Mouse (Mus musculus) adrenal gland, postnatal 25 days (tissue): ENCODE results near the gene Fkbp5. TPM values are rescaled to one million over a fixed set of nuclear protein-coding genes. Genes with fewer than 3 reads are reported as not detected.
"Not testable (repeated sequence)": the region's sequence is repeated elsewhere in the genome, so short reads cannot be mapped to it uniquely, and the experiment has no call there.

Source experiments
- DNase-seq: peaks from one replicate; pipeline ENCODE4 v3.0.0; 2021; ENCODE audit warnings: mixed read lengths
- total RNA-seq: library from RNA; stranded (reverse); gene quantifications from 2 replicates; pipeline ENCODE4 v1.2.3, GENCODE M21; 2021

Fkbp5 gene
- total RNA-seq, 1 experiment from 2014 or later: 55.9 TPM

DNA sequence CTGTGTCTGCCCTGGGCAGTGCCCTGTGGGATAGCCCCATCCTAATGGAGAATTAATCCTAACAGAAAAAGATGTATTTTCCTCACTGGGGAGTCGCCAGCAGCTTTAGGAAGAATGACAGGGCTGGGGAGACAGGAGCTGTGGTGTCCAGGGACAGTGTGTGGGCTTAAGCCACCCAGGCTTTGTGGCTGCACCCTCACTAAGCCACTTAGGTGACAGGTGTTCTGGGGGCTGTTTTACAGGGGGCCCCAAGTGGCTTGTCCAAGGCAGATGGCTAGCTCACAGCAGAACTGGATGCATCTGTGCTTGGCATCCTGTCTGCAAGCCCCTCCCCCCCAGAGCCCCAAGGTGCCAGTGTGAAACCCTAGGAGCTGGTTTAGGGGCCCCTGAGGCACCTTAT, 145.4 kb downstream of the Fkbp5 start:
- DNase-seq: no peak

DNA sequence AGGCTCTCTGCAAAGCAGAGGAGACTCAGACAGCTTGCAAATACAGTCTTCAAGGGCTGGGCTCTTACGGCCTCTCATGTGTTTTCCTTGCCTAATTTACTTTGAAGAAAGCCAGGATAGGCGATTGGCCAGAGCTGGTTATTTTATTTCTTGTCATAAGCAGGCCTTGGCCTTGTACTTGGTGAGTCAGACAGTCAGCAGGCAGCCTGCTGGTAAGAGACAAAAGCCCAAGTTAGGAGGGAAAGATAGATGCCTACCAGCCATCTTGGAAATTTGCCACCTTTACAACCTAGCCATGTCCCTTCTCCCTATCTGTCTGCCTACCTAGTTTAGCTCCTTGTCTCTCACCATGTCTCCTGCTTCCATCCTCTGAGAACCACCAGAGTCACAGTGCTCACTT, 146.0 kb downstream of the Fkbp5 start:
- DNase-seq: no peak

DNA sequence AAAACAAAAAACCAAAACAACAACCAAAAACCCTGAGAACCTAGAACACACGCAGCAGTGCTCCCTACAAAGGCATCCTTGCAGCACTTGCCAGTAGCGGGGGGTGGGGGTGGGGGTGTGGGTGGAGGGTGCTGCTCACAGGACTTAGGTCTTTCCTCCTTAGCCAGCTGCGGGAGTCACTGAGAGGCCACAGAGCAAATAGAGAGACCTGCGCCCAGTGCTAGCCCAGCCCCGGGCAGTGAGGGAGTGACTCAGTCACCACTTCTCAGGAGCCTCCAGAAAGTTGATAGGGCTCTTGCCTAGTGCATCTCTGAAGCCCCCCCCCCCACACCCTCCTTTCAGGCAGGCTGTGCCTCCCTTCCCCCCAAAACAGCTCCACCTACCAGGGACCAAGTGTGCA, 148.3 kb downstream of the Fkbp5 start:
- DNase-seq: no peak

GRCm38 (mm10) chr17:28368449-28368848, 148.9 kb downstream of the Fkbp5 start:
- DNase-seq: peak; percentile 82

DNA sequence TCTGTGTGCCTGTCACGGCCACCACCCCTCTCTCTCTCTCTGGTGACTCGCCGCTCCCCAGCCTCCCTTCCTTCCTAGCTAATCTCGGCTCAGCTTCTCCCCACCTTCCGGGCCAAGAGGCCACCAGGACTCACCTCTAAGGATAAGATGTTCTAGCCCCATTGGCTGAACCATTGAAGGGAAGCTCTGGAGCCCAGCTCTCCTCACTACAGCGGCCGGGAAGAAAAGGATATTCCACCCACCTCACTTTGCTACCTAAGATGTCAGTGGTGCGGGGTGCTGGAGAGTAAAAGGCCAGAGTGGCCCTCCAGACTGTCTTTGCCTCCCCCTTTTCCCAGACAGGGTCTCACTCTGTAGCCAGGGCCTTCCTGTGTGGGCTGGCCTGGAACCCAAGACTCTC, 152.2 kb downstream of the Fkbp5 start, which contains the start of gene Tulp1:
TSS of gene Tulp1 (minus strand) at position 101 of the 400 bp plus-strand sequence.
- DNase-seq: no peak

GRCm38 (mm10) chr17:28363507-28363906, 153.8 kb downstream of the Fkbp5 start:
- no peak for DNase-seq

GRCm38 (mm10) chr17:28362653-28363292, 154.6 kb downstream of the Fkbp5 start:
- DNase-seq: no peak

DNA sequence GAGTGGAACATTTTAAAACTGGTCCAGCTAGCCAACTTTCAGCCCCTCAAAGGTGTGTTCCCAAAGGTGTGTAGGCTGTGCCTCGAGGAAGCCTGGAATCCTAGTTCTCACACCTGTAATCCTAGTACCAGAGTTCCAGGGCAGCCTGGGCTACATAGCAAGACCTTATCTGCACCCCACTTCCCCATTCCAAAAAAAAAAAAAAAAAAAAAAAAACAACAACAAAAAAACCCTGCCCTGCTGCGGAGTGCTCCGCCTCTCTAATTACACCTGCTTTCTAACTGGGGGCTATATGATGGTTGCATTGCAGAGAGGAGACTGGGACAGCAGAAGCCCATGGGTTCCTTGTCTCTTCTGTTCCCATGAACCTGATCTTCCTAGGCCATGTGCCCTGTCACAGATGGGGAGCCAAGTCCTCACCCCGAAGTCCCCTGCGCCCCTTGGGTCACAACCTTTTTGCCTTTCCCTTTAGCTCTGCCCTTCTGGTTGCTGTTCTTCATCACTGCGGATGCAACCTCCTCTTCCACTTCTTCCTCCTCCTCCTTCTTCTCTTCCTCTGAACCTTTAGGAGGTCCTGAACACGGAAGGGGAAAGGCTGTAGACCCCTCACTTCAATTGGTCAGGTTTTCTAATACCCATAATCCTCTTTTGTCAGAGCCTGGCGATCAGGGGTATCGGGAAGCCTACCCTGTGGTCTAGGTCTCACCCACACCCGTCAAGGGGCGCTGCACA, 155.2 kb downstream of the Fkbp5 start:
- no peak for DNase-seq

- DNase-seq: no peak
Measured at GRCm38 (mm10) chr17:28360531-28361277, 156.6 kb downstream of the Fkbp5 start.

DNA sequence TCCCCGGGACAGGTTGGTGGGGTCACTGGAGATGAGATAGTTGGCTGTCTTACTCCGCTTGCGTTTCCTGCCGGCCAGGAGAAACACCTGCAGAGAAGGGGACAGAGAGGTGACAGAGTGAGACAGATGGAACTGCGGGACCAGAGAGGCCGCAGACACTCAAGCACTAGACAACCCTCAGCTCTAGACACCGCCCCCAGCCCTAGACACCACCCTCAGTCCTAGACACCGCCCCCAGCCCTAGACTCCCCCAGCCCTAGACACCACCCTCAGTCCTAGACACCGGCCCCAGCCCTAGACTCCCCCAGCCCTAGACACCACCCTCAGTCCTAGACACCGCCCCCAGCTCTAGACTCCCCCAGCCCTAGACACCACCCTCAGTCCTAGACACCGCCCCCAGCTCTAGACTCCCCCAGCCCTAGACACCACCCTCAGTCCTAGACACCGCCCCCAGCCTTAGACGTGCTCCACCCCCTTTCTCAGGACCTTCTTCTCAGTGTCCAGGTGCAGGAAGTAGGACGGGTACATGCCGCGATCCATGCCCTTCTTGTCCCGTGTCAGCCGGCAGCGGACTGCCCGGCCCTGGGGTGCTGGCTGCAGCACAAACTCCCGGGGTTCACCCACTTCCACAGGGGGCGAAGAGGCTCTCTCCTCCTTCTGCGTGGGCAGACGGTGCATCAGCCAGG, 158.6 kb downstream of the Fkbp5 start:
- not testable (repeated sequence) for DNase-seq

GRCm38 (mm10) chr17:28355871-28356270, 161.5 kb downstream of the Fkbp5 start:
- no peak for DNase-seq

GRCm38 (mm10) chr17:28352018-28352417, 165.3 kb downstream of the Fkbp5 start:
- DNase-seq: no peak

GRCm38 (mm10) chr17:28351353-28351890, 165.9 kb downstream of the Fkbp5 start:
- no peak for DNase-seq

DNA sequence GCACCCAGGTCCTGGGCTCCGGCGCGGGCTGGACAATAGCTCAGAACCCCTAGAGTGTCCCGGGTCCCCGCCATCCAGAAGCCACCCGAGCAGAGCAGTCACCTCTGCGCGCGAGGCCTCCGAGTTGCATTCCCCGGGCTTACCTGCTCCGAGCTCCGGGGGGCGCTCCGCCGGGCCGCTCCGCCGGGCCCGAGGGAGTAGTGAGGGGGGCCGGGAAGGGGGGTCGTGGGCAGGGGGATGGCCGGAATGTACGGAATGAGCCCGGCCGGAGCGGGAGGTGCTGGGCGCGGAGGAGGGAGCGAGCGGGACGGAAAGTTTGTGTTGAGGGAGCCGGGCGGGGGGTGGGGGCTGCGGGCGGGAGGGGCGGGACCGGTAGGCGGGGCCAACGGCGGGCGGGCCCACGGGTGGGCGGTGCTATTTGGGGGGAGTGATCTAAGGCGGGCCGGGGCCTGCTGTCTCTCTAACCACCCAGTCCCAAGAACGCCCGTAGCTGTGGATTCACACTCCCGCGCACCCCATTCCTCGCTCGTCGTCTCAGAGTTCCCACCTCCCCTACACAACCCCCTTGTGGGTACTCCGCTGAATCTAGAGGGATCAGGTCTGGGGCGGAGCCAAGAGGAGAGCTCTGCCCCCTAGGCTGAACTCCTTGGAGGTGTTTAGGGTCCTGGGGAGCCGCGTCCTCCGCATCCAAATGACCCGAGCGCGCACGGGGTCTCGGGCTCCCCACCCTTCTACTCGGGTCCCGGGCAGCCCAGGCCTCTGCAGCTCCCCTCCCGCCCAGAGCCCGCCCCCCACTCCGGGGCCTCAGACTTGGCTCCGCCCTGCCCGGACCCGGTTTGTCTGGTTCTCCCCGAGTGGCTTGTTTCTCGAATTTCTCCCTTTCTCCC, 166.6 kb downstream of the Fkbp5 start, which contains the start of gene Tead3:
TSS of gene Tead3 (minus strand) at position 352 of the 887 bp plus-strand sequence.
- peak; percentile 87 for DNase-seq

DNA sequence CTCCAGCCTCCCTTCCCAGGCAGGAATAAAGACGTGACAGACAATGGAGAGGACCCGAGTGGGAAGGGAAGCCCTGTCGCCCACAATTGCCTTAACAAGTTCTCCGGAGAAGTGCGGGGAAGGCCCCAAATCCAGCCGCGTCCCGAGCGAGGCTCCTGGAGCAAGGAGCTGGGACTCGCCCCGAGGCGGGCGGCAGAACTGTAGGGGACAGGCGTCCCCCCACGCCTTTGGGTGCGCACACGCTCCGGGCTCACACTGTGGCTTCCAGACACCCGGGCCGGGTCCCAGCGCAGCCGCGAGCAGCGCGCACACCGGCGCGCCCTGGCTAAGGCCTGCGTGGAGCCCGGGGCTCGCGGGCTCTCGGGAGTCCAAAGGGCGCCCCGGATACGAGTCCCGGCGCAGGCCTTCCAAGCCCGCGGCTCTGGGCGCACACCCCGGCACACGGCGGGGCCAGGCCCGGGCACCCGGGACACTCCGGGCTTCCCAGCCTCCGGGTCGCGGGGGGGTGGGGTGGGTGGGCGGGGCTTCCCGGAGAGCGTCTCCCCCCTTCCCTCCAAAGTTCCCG, 167.3 kb downstream of the Fkbp5 start:
- peak; percentile 54 for DNase-seq

DNA sequence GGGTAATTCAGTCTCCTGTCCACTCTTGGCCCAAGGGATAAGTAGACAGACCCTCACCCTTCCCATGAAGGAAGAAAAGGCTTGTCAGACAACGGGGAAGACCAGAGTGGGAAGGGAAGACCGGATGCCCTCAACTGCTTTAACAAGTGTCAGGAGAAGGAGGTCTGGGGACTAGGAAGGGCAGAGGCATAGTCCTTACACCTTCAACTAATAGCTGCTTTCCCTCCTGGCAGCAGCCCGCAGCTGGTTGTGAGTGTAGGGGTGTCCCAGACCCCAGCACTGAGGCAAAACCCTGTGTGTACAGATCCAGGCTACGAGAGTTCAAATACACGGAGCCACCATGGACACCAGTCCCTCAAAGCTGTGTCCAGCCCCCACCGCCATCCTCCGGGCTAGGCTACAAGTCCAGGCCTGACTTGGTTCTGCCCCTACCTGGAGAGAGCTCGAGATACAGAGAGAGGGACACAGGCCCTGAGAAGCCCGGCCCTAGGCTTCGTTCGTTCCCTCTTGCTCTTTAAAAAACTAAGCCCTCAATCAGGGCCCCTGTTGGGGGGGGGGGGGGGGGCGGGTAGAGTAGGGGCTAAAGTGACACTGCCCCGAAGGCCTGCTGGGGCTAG, 168.0 kb downstream of the Fkbp5 start:
- DNase-seq: no peak
